Mouse (Mus musculus) testis, postnatal 10 days (tissue): Measurements from ENCODE around the gene Rimbp3.

Experiments used
- DNase-seq: peaks from one replicate; pipeline ENCODE4 v3.0.0; 2021; ENCODE audit warnings: low spot score

Gene Rimbp3

DNA sequence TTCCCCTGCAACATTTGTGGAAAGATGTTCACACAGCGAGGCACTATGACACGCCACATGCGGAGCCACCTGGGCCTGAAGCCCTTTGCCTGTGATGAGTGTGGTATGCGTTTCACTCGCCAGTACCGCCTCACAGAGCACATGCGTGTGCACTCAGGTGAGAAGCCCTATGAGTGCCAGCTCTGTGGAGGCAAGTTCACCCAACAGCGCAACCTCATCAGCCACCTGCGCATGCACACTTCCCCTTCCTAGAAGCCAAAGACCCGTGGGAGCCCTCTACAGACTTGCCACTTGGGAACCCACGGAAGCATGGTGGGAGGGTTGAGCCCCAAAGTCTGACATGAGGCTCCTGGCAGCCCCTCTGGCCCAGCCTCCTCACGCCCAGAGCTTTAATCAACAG lies 50.5 kb downstream of the Rimbp3 start:
- DNase-seq = no peak

DNA sequence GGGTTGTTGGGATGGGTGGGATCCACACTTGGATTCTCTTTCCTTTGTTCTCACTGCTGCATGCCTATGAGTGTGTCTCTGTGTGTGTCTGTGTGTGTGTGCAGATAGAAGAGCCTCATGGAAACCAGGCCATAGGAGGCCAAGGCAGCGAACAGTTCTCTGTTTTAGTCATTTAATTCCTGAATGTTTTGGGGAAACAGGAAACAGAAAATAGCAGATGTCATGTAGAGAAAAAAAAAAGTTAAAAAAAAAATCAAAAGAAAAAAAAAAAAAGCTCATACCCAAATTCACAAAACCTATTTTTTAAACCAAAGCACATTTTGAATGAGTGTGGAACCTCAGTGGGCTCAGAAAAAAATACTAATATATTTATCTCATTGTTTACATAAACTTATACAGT lies 52.9 kb downstream of the Rimbp3 start:
- DNase-seq = no peak
